Mouse (Mus musculus): ENCODE measurements around the gene Rnf113a1. TPM values are rescaled to one million over a fixed set of nuclear protein-coding genes. Genes with fewer than 3 reads are reported as not detected.
"Not testable (repeated sequence)": the region's sequence is repeated elsewhere in the genome, so short reads cannot be mapped to it uniquely, and the experiment has no call there.

The Rnf113a1 gene
- polyA plus RNA-seq, 1 experiment from 2014 or later = 13.6 TPM

DNA sequence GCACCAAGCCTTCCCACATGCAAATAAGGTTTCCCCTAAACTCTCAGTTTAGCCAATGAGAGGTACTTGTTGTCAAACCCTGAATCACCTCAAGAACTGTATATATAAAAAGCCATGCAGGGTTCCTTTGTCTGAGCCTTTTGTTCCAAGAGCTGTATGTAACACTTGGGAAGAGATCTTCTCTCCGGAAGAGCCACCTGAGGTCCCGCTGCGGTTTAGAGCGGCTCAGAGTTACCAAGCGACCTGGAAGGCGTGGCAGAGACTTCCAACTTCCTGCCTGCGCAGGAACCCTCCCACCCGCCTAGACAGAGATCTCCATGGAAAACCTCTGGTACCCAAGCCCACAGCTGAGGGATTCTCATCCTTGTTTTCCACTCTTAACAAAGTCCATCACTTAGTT, 7.6 kb downstream of the Rnf113a1 start:
- H3K4me2 ChIP-seq = no peak overlapping the region
- H3K9me3 ChIP-seq (replicated peaks) = no peaks in the 10 kb centered on the region
- 74% methylated on average over 8 of the region's 8 CpGs for WGBS
- no peak for ATAC-seq
- no peaks in the 10 kb centered on the region for H3K27me3 ChIP-seq
- H3K9ac ChIP-seq = no peak overlapping the region
- no peak overlapping the region for H3K27ac ChIP-seq
- no peak overlapping the region for H3K4me3 ChIP-seq
- no peaks in the 10 kb centered on the region for H3K4me1 ChIP-seq
- no peaks in the 10 kb centered on the region for H3K36me3 ChIP-seq (ENCODE audit: poor library complexity, severe bottlenecking)

- no peak within 1 kb of the TSS for H3K4me3 ChIP-seq
- 90% methylated on average over 10 of the region's 10 CpGs for whole genome bisulfite sequencing
- no peak within 1 kb of the TSS for H3K27ac ChIP-seq
- no peaks in the 10 kb centered on the region for H3K4me1 ChIP-seq
- no peaks in the 10 kb centered on the region for H3K27me3 ChIP-seq
- H3K4me2 ChIP-seq = no peak within 1 kb of the TSS
- H3K9me3 ChIP-seq (replicated peaks) = no peaks in the 10 kb centered on the region
- ATAC-seq = no peak
- H3K36me3 ChIP-seq (ENCODE audit: poor library complexity, severe bottlenecking) = no peaks in the 10 kb centered on the region
- no peak within 1 kb of the TSS for H3K9ac ChIP-seq
These were observed 19.9 kb downstream of the Rnf113a1 start, which contains the start of gene Gm9 for GRCm38 (mm10) chrX:37210941-37211340. Gene Gm9, minus strand, starts transcription at chrX:37211041.

GRCm38 (mm10) chrX:37222158-37222557, 31.1 kb downstream of the Rnf113a1 start, which contains the start of gene Rhox1:
Gene Rhox1, minus strand, starts transcription at chrX:37222258.
- not testable (repeated sequence) for H3K27ac ChIP-seq; H3K4me1 ChIP-seq; ATAC-seq; H3K4me2 ChIP-seq; H3K9ac ChIP-seq; H3K4me3 ChIP-seq; H3K9me3 ChIP-seq (replicated peaks); H3K27me3 ChIP-seq; H3K36me3 ChIP-seq (ENCODE audit: poor library complexity, severe bottlenecking)
- 80% methylated on average over 1 of the region's 1 CpGs for WGBS

Other genes with a start within 250 kb of the Rnf113a1 start
- gene Sept6, start 199.5 kb upstream of the Rnf113a1 start, polyA plus RNA-seq (2015; fragmentation: Nextera tagmentation; extraction: Ambion mirVana) = 41.9 and 49.5 TPM in 2 replicates
- gene Sowahd, start 142.4 kb upstream of the Rnf113a1 start, polyA plus RNA-seq (2015; fragmentation: Nextera tagmentation; extraction: Ambion mirVana) = not detected in 2 replicates
- 399 and 495 TPM in 2 replicates for gene Rpl39, start 105.8 kb upstream of the Rnf113a1 start, polyA plus RNA-seq (2015; fragmentation: Nextera tagmentation; extraction: Ambion mirVana)
- gene Upf3b, start 80.9 kb upstream of the Rnf113a1 start, polyA plus RNA-seq (2015; fragmentation: Nextera tagmentation; extraction: Ambion mirVana) = 32.1 and 34.5 TPM in 2 replicates
- 19.0 and 22.0 TPM in 2 replicates for gene Nkap, start 64.5 kb upstream of the Rnf113a1 start, polyA plus RNA-seq (2015; fragmentation: Nextera tagmentation; extraction: Ambion mirVana)
- gene Akap14, start 22.4 kb upstream of the Rnf113a1 start, polyA plus RNA-seq (2015; fragmentation: Nextera tagmentation; extraction: Ambion mirVana) = 0.13 and 0.27 TPM in 2 replicates
- gene Ndufa1, start 82 bp upstream of the Rnf113a1 start, polyA plus RNA-seq (2015; fragmentation: Nextera tagmentation; extraction: Ambion mirVana) = 499 and 510 TPM in 2 replicates
- not detected in 2 replicates for gene Gm9, start 19.8 kb downstream of the Rnf113a1 start, polyA plus RNA-seq (2015; fragmentation: Nextera tagmentation; extraction: Ambion mirVana)
- not detected in 2 replicates for gene Rhox1, start 31.0 kb downstream of the Rnf113a1 start, polyA plus RNA-seq (2015; fragmentation: Nextera tagmentation; extraction: Ambion mirVana)
- not detected in 2 replicates for gene Rhox2a, start 53.7 kb downstream of the Rnf113a1 start, polyA plus RNA-seq (2015; fragmentation: Nextera tagmentation; extraction: Ambion mirVana)
- not detected in 2 replicates for gene Rhox3a, start 58.7 kb downstream of the Rnf113a1 start, polyA plus RNA-seq (2015; fragmentation: Nextera tagmentation; extraction: Ambion mirVana)
- not detected in 2 replicates for gene Rhox4a, start 74.1 kb downstream of the Rnf113a1 start, polyA plus RNA-seq (2015; fragmentation: Nextera tagmentation; extraction: Ambion mirVana)
- not detected in 2 replicates for gene Rhox3a2, start 188.8 kb downstream of the Rnf113a1 start, polyA plus RNA-seq (2015; fragmentation: Nextera tagmentation; extraction: Ambion mirVana)
- not detected in 2 replicates for gene Rhox4a2, start 199.6 kb downstream of the Rnf113a1 start, polyA plus RNA-seq (2015; fragmentation: Nextera tagmentation; extraction: Ambion mirVana)
- not detected in 2 replicates for gene Rhox2b, start 220.8 kb downstream of the Rnf113a1 start, polyA plus RNA-seq (2015; fragmentation: Nextera tagmentation; extraction: Ambion mirVana)
- not detected in 2 replicates for gene Rhox4b, start 241.2 kb downstream of the Rnf113a1 start, polyA plus RNA-seq (2015; fragmentation: Nextera tagmentation; extraction: Ambion mirVana)

All from forebrain, embryonic 13.5 days (tissue).